Mouse (Mus musculus) limb, embryonic 14.5 days (tissue): ENCODE measurements around the gene Twsg1. TPM values are rescaled to one million over a fixed set of nuclear protein-coding genes. Genes with fewer than 3 reads are reported as not detected.
A peak's percentile ranks its signal among the peaks of the same experiment; 100 is the strongest.

Experiments used
- ATAC-seq: fragments of 200-750 bp; cut with Nextera tagmentation; 2 replicates; pipeline ENCODE4 v1.8.0; 2017; ENCODE audit warnings: low read depth, moderate number of reproducible peaks, moderate TSS enrichment; ENCODE audit not compliant: low FRiP score
- DNase-seq: peaks from one replicate; pipeline ENCODE4 v3.0.0-alpha.2; 2015; ENCODE audit warnings: low spot score
- H3K27ac ChIP-seq: fragments of 300-500 bp; sonication (generic); replicated peaks from 2 replicates; pipeline ENCODE4 v1.5.1; 2014; ENCODE audit warnings: low read depth, mild to moderate bottlenecking, low read length, moderate library complexity, mixed read lengths
- H3K27me3 ChIP-seq: fragments of 300-500 bp; sonication (generic); 2 replicates; pipeline ENCODE4 v1.6.1; 2014; ENCODE audit warnings: low read length, mixed read lengths; ENCODE audit not compliant: control insufficient read depth, insufficient read depth
- H3K36me3 ChIP-seq: fragments of 300-500 bp; sonication (generic); 2 replicates; pipeline ENCODE4 v1.6.1; 2014; ENCODE audit warnings: mild to moderate bottlenecking, low read length, moderate library complexity, mixed read lengths; ENCODE audit not compliant: control insufficient read depth, insufficient read depth
- H3K4me1 ChIP-seq: fragments of 300-500 bp; sonication (generic); 2 replicates; pipeline ENCODE4 v1.6.1; 2014; ENCODE audit warnings: antibody characterized with exemption, low read length, mixed read lengths; ENCODE audit not compliant: control insufficient read depth, insufficient read depth
- H3K4me2 ChIP-seq: fragments of 300-500 bp; sonication (generic); replicated peaks from 2 replicates; pipeline ENCODE4 v1.6.1; 2014; ENCODE audit warnings: low read depth, mild to moderate bottlenecking, low read length, moderate library complexity; ENCODE audit not compliant: severe bottlenecking
- H3K4me3 ChIP-seq: fragments of 300-500 bp; sonication (generic); replicated peaks from 2 replicates; pipeline ENCODE4 v1.5.1; 2014; ENCODE audit warnings: low read length
- H3K9ac ChIP-seq: fragments of 300-500 bp; sonication (generic); 2 replicates; pipeline ENCODE4 v1.6.1; 2014; ENCODE audit warnings: mild to moderate bottlenecking, low read depth, low read length, moderate library complexity; ENCODE audit not compliant: severe bottlenecking
- H3K9me3 ChIP-seq: fragments of 300-500 bp; sonication (generic); 2 replicates; pipeline ENCODE4 v1.6.1; 2016; ENCODE audit warnings: low read length; ENCODE audit not compliant: control insufficient read depth
- POLR2A ChIP-seq: fragments of 200-500 bp; IDR thresholded peaks from 2 replicates; pipeline ENCODE4 v1.8.0; 2012; ENCODE audit warnings: inconsistent platforms, mild to moderate bottlenecking, moderate library complexity, borderline replicate concordance; ENCODE audit not compliant: insufficient read depth, insufficient read length; ENCODE audit errors: extremely low read depth
- WGBS: fragments of 180-500 bp; shearing (Covaris S2); extraction: QIAGEN DNeasy Blood & Tissue Kit; methylation state at CpG from one replicate; pipeline ENCODE4 v1.1.7; 2014; 5-methylcytosine and 5-hydroxymethylcytosine counted together
- polyA plus RNA-seq, 2 experiments: library from polyadenylated mRNA; depleted of rRNA in 1 of 2; stranded (reverse) in 1 of 2; unstranded in 1 of 2; fragments of >200 nt; fragmentation: Nextera tagmentation in 1 of 2; extraction: Ambion mirVana in 1 of 2; gene quantifications; 2 replicates each; pipeline versions ENCODE4 v1.2.1 to v1.2.3; 2012 to 2014

The Twsg1 gene
- polyA plus RNA-seq, 2 experiments, result 91.8 to 158 TPM

- H3K9me3 ChIP-seq, result no peaks in the 10 kb centered on the region
- no peak overlapping the region for H3K4me3 ChIP-seq
- DNase-seq (no peak), ATAC-seq (no peak)
- H3K36me3 ChIP-seq, result peaks cover 59% of the 10 kb centered on the region
- H3K27me3 ChIP-seq, result no peaks in the 10 kb centered on the region
- no peak overlapping the region for H3K27ac ChIP-seq
- H3K4me1 ChIP-seq, result no peaks in the 10 kb centered on the region
- no peak overlapping the region for H3K9ac ChIP-seq
- TF ChIP-seq POLR2A, result no peak
- 70% methylated on average over 5 of the region's 5 CpGs for WGBS
- no peak overlapping the region for H3K4me2 ChIP-seq
Measured at GRCm38 (mm10) chr17:65924218-65924617, 26.8 kb downstream of the Twsg1 start.

- Histone ChIP-seq H3K36me3 (peaks cover 56% of the 10 kb centered on the region), H3K9ac (no peak overlapping the region), H3K4me3 (no peak overlapping the region), H3K27ac (no peak overlapping the region), H3K9me3 (no peaks in the 10 kb centered on the region), H3K4me2 (no peak overlapping the region), H3K27me3 (no peaks in the 10 kb centered on the region), H3K4me1 (no peaks in the 10 kb centered on the region)
- no peak for TF ChIP-seq POLR2A
- WGBS, result 69% methylated on average over 6 of the region's 6 CpGs
- DNase-seq, result no peak
- no peak for ATAC-seq
Measured at GRCm38 (mm10) chr17:65921975-65922374, 29.1 kb downstream of the Twsg1 start.

DNA sequence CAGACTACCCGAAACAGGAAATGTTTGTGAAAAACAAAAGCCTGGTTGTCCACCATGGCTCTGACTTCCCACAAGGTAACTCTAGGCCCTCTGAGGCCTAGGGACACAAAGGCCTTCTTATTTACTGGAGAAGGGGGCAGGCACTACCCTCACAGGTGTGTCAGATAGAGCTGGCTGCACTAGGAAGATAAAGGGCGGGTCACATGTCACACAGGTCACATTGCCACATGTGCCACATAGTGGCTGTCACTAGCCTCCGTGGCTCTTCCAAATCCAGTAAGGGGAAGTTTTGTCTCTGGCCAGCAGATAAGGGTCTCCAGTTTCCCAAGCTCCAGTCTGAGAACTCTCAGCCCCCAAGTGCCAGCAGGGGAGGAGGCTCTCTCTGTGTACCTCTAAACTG, 31.8 kb downstream of the Twsg1 start:
- WGBS, result 67% methylated on average over 3 of the region's 3 CpGs
- H3K27ac ChIP-seq, result no peak overlapping the region
- H3K36me3 ChIP-seq, result peaks cover 32% of the 10 kb centered on the region
- no peak for DNase-seq
- H3K4me1 ChIP-seq, result peaks cover 3% of the 10 kb centered on the region
- no peak overlapping the region for H3K4me2 ChIP-seq
- no peak overlapping the region for H3K4me3 ChIP-seq
- no peaks in the 10 kb centered on the region for H3K27me3 ChIP-seq
- no peak for ATAC-seq
- no peak for TF ChIP-seq POLR2A
- H3K9me3 ChIP-seq, result no peaks in the 10 kb centered on the region
- no peak overlapping the region for H3K9ac ChIP-seq

DNA sequence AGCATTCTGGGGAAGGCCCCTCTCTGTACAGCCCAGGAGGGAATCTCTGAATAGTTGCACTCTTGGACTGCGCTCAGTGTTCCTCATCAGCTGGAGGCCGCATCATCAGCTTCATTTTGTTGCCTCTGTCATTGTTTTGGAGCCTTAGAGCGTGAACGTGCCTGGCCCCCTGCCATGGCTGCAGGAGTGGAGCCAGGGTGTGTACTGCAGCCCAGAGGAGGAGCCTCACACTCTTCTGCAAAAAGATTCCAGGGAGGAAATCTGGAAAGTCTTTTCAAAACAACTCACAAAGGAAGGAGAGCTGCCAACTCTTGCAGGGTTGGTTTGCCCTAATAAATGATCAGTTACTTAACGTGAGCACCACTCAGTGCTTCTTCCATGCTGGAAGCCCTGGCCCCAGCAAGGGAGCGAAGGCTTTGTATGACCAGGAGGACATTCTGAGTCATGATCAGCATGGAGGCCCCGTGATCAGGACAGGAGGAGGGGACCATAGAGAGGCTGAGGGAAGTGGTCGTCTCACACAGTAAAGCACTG, 34.8 kb downstream of the Twsg1 start:
- H3K9ac ChIP-seq, result no peak overlapping the region
- 0 out of 2 replicates have a peak, but pooled peaks cover 5% of the 10 kb centered on the region for H3K36me3 ChIP-seq
- TF ChIP-seq POLR2A, result no peak
- no peak overlapping the region for H3K4me2 ChIP-seq
- DNase-seq (peak; percentile 85), ATAC-seq (peak; percentile 88)
- H3K27ac ChIP-seq, result peak overlapping the region; percentile 90
- no peaks in the 10 kb centered on the region for H3K27me3 ChIP-seq
- peaks cover 3% of the 10 kb centered on the region for H3K4me1 ChIP-seq
- H3K9me3 ChIP-seq, result no peaks in the 10 kb centered on the region
- 50% methylated on average over 8 of the region's 8 CpGs for WGBS
- H3K4me3 ChIP-seq, result no peak overlapping the region

GRCm38 (mm10) chr17:65914083-65914482, 36.9 kb downstream of the Twsg1 start:
- no peak overlapping the region for H3K4me2 ChIP-seq
- peaks cover 3% of the 10 kb centered on the region for H3K4me1 ChIP-seq
- WGBS, result 30% methylated on average over 6 of the region's 6 CpGs
- TF ChIP-seq POLR2A, result no peak
- H3K4me3 ChIP-seq, result no peak overlapping the region
- H3K27ac ChIP-seq, result no peak overlapping the region
- no peak for DNase-seq
- no peak for ATAC-seq
- no peak overlapping the region for H3K9ac ChIP-seq
- H3K9me3 ChIP-seq, result no peaks in the 10 kb centered on the region
- H3K27me3 ChIP-seq, result no peaks in the 10 kb centered on the region
- H3K36me3 ChIP-seq, result 0 out of 2 replicates have a peak, but pooled peaks cover 2% of the 10 kb centered on the region

- Histone ChIP-seq H3K4me3 (no peak overlapping the region), H3K4me1 (peaks cover 4% of the 10 kb centered on the region), H3K4me2 (no peak overlapping the region), H3K27ac (no peak overlapping the region), H3K9me3 (no peaks in the 10 kb centered on the region), H3K27me3 (no peaks in the 10 kb centered on the region), H3K9ac (no peak overlapping the region), H3K36me3 (no peaks in the 10 kb centered on the region)
- TF ChIP-seq POLR2A, result no peak
- DNase-seq, result no peak
- no peak for ATAC-seq
- WGBS, result 90% methylated on average over 2 of the region's 2 CpGs
Measured at GRCm38 (mm10) chr17:65912202-65912601, 38.8 kb downstream of the Twsg1 start.
